Mouse (Mus musculus): ENCODE measurements around the gene Esrrb. TPM values are rescaled to one million over a fixed set of nuclear protein-coding genes. Genes with fewer than 3 reads are reported as not detected.

The Esrrb gene
- polyA plus RNA-seq, 1 experiment from 2014 or later = 0.71 TPM

DNA sequence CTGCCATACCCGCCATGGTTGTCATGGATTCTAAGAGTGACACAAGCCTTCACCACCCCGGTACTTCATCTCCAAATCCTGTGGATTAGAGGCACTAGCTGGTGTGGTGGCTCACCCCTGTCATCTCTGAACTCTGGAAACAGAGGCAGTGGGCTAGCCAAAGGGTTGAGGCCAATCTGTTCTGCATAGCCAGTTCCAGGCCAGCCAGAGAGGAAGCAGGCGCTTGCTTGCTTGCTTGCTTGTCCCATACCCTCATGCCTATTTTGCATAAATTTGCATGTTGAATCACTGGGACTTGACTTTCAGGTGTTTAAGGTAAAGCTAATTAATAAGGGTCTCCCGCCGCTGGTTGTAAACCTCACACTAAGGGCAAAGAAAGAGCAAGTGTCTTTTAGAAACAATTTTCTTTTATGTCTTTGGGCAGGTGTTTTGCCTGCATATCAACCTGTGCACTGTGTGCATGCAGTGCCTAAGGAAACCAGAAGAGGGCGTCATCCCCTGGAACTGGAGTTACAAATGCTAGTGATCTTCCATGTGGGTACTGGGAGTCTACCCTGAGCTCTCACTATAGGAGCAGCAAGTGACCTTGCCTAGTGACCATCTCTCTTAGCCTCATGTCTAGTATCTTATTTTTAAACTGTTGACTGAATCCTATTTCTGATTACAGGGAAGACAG is 147.5 kb downstream of the Esrrb start:
- Histone ChIP-seq H3K27me3 (ENCODE audit: insufficient read depth, poor library complexity, severe bottlenecking) (no peaks in the 10 kb centered on the region), H3K9me3 (no peaks in the 10 kb centered on the region), H3K36me3 (no peaks in the 10 kb centered on the region), H3K4me1 (replicated peaks) (peaks cover 10% of the 10 kb centered on the region), H3K27ac (no peak overlapping the region), H3K4me3 (no peak overlapping the region)
- DNase-seq (ENCODE audit: low spot score) = no peak
- WGBS = 78% methylated on average over 6 of the region's 6 CpGs

DNA sequence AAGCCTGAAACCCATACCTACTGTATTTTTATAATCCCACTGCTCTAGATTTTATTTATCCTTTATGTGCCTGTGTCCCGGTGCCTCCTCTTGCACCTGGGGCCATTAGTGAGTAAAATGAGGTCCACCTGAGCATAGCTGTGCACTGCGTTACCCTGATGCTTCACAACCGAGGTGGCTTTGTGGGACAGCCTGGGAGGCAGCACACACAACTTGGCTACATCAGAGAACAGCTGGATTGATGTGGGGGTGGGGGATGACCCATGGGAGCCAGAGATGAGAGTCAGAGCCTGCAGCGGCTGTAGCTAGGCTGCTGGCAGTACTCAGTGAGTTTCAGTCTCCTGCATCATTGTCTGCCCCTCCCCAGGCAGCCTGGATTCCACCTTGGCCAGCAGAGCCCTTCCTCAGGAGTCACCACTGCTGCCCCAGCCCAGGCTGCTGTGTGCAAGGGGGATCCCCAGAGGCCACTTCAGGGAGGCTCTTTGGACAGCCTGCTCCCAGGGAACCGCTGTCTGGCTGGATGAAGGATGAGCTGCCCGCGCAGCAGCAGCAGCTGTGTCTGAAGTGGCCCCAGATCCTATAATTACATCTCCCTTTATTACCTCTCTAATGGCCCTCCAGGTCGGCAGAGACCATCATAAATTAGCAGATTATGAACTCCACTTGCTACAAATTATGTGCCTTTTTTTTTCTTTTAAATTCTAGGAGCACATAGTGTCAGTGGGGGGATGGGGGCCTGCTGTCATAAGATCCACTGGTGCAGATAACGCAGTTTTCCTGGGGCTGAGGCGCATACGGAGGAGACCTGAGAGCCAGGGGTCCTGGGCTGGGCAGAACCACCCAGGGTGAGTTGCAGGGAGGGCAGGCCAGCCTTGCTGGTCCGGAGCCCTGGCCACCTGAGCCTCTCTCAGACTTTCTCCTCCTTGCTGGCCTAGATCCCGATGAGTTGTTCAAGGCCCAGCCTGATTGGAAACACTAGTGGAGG is 148.7 kb downstream of the Esrrb start:
- 52% methylated on average over 13 of the region's 13 CpGs for WGBS
- Histone ChIP-seq H3K9me3 (no peaks in the 10 kb centered on the region), H3K36me3 (no peaks in the 10 kb centered on the region), H3K4me3 (no peak overlapping the region), H3K27me3 (ENCODE audit: insufficient read depth, poor library complexity, severe bottlenecking) (no peaks in the 10 kb centered on the region; the same call in 1 of the 2 replicates), H3K4me1 (replicated peaks) (peaks cover 10% of the 10 kb centered on the region), H3K27ac (peak overlapping the region; percentile 56)
- DNase-seq (ENCODE audit: low spot score) = peak; percentile 15

DNA sequence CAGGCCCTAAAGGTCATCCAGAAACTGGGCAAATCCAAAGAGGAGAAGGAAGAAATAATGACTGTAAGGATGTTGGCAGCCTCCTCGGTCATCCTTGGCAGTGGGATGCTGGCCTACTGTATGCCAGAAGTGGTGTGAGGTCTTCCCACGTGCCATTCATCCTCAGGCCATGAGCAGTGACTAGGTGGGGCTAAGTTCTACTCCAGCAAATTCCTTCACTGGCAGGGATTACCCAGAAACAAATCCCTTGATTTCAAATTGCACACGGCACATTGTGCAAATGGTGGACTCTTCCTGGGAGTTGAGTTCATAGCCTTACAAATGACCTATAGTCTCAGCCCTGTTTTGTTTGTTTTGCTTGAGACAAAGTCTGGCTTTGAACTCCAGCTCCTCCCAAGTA is 151.4 kb downstream of the Esrrb start:
- 86% methylated on average over 3 of the region's 3 CpGs for WGBS
- Histone ChIP-seq H3K36me3 (no peaks in the 10 kb centered on the region), H3K27me3 (ENCODE audit: insufficient read depth, poor library complexity, severe bottlenecking) (no peaks in the 10 kb centered on the region; the same call in 1 of the 2 replicates), H3K4me1 (replicated peaks) (peaks cover 10% of the 10 kb centered on the region), H3K9me3 (no peaks in the 10 kb centered on the region), H3K4me3 (no peak overlapping the region), H3K27ac (no peak overlapping the region)
- DNase-seq (ENCODE audit: low spot score) = no peak

DNA sequence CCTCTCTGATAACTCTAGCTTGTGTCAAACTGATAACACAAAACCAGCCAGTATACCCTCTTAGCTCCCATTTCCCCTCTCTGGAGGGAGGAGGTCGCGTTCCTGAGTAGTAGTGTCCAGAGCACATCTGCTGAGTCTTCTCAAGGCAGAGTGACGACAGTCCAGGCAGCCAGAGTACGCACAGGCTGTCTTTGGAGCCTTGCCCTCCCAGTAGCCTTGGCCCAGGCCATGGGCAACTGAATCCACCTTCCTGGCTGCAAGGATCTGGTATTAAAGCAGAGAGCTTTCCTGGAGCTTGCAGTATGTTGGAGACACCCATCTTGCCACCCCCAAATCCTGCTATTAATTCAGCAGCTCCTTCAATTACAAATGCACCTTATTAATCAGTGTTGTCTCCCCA is 152.7 kb downstream of the Esrrb start:
- peaks cover under 1% of the 10 kb centered on the region for H3K27me3 ChIP-seq (ENCODE audit: insufficient read depth, poor library complexity, severe bottlenecking)
- H3K27ac ChIP-seq = no peak overlapping the region
- no peak for DNase-seq (ENCODE audit: low spot score)
- no peaks in the 10 kb centered on the region for H3K36me3 ChIP-seq
- peaks cover 18% of the 10 kb centered on the region for H3K4me1 ChIP-seq (replicated peaks)
- no peak overlapping the region for H3K4me3 ChIP-seq
- 82% methylated on average over 4 of the region's 4 CpGs for WGBS
- H3K9me3 ChIP-seq = no peaks in the 10 kb centered on the region

DNA sequence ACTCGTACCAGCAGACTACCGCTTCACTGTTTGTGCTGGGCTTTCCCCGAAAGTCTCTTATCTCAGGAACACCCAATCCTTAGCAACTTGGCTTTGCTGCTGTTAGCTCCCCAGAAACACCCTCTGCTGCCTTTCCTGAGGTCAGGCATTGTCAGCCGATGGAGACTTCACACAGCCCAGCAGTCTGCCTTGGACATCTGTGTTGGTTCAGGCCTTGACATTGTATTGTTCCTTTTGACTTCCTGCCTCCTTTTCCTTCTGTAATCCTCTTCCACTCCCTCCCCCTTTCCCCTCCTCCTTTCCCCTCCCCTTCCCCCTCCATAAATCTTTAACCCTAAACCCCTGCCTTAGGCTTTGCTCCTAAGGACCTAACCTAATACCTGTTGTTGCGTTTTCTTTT is 155.7 kb downstream of the Esrrb start:
- Histone ChIP-seq H3K27me3 (ENCODE audit: insufficient read depth, poor library complexity, severe bottlenecking) (peaks cover 23% of the 10 kb centered on the region), H3K27ac (no peak overlapping the region), H3K9me3 (no peaks in the 10 kb centered on the region), H3K4me1 (replicated peaks) (peaks cover 18% of the 10 kb centered on the region), H3K36me3 (no peaks in the 10 kb centered on the region), H3K4me3 (no peak overlapping the region)
- no peak for DNase-seq (ENCODE audit: low spot score)
- 78% methylated on average over 5 of the region's 5 CpGs for whole genome bisulfite sequencing

DNA sequence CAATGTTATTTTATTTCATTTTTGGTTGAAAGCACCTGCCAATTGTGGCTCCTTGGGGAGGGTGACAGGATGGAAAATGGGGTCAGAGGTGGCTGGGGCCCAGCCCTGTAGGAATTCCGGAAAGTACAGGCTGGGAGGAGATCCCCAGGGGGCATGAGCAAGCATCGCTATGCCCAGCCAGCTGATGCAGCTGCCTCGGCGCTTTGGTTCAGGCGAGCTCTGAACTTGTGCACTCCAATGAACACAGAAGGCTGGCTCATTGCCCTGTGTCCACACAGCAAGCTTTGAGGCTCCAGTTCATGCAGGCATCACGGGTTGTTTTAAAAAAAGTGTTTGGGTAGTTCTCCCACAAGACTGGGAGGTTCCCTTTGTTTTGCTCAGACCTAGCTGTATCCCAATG is 156.8 kb downstream of the Esrrb start:
- DNase-seq (ENCODE audit: low spot score) = no peak
- H3K4me3 ChIP-seq = no peak overlapping the region
- H3K4me1 ChIP-seq (replicated peaks) = peaks cover 18% of the 10 kb centered on the region
- no peak overlapping the region for H3K27ac ChIP-seq
- no peaks in the 10 kb centered on the region for H3K36me3 ChIP-seq
- H3K27me3 ChIP-seq (ENCODE audit: insufficient read depth, poor library complexity, severe bottlenecking) = peaks cover 23% of the 10 kb centered on the region
- H3K9me3 ChIP-seq = no peaks in the 10 kb centered on the region
- WGBS = 41% methylated on average over 6 of the region's 6 CpGs

DNA sequence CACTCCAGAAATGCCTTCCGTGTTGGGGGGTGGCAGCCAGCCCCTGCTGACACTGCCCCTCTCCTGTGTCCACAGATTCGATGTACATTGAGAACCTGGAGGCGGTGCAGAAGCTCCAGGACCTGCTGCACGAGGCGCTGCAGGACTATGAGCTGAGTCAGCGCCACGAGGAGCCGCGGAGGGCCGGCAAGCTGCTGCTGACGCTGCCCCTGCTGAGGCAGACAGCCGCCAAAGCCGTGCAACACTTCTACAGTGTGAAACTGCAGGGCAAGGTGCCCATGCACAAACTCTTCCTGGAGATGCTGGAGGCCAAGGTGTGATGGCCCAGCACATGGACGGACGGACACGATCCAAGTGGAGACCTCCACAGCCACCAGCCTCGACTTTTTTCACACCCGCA is 157.8 kb downstream of the Esrrb start:
- H3K9me3 ChIP-seq = no peaks in the 10 kb centered on the region
- no peaks in the 10 kb centered on the region for H3K36me3 ChIP-seq
- DNase-seq (ENCODE audit: low spot score) = peak; percentile 18
- no peak overlapping the region for H3K27ac ChIP-seq
- WGBS = 29% methylated on average over 18 of the region's 18 CpGs
- H3K4me3 ChIP-seq = no peak overlapping the region
- H3K27me3 ChIP-seq (ENCODE audit: insufficient read depth, poor library complexity, severe bottlenecking) = peaks cover 23% of the 10 kb centered on the region
- peaks cover 18% of the 10 kb centered on the region for H3K4me1 ChIP-seq (replicated peaks)

DNA sequence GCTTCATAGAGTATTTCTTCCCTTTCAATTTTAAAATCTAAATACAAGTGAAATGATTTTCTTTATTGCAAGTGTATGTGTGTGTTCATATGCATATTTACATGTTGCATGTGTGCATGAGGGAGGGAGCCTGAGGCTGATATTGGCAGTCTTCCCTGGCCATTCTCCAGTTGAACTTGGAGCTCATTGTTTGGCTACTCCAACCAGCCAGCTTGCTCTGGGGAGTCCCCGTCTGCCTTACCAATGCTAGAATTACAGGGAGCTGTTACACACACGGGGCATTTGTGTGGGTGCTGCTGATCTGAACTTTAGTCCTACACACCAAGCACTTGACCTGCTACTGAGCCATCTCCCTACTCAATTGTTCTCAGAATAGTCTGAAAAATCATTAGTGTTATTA is 173.4 kb downstream of the Esrrb start:
- WGBS = 70% methylated on average over 2 of the region's 2 CpGs

DNA sequence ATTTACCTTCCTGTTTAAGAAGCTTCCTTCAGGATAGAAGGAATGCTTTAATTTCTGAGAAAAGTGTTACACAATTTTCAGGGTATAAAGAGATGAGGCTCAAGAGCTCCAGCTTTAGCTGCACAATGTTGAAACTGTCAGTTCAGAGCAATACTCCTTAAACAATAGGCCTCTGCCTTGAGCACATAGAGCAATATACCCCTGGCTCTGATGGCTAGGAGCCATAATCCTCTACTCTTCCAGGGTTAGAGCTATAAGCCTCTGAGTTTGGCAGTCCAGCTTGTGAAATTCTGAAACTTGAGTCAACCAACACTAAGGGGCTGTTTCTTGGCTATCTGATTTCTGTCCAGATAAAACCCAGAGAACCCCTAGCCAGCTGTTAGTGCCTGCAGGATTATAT is 176.9 kb downstream of the Esrrb start:
- H3K27me3 ChIP-seq (ENCODE audit: insufficient read depth, poor library complexity, severe bottlenecking) = no peaks in the 10 kb centered on the region
- no peak for DNase-seq (ENCODE audit: low spot score)
- H3K27ac ChIP-seq = no peak overlapping the region
- no peak overlapping the region for H3K4me3 ChIP-seq
- H3K9me3 ChIP-seq = no peaks in the 10 kb centered on the region
- H3K36me3 ChIP-seq = no peaks in the 10 kb centered on the region
- H3K4me1 ChIP-seq (replicated peaks) = peaks cover 6% of the 10 kb centered on the region; the same call in 1 of the 2 replicates

More for the DNA sequence above, 173.4 kb downstream of the Esrrb start:
- no peaks in the 10 kb centered on the region for H3K36me3 ChIP-seq
- H3K27ac ChIP-seq = no peak overlapping the region
- H3K9me3 ChIP-seq = no peaks in the 10 kb centered on the region
- H3K27me3 ChIP-seq (ENCODE audit: insufficient read depth, poor library complexity, severe bottlenecking) = no peaks in the 10 kb centered on the region
- DNase-seq (ENCODE audit: low spot score) = no peak
- H3K4me1 ChIP-seq (replicated peaks) = peaks cover 6% of the 10 kb centered on the region; the same call in 1 of the 2 replicates
- no peak overlapping the region for H3K4me3 ChIP-seq

DNA sequence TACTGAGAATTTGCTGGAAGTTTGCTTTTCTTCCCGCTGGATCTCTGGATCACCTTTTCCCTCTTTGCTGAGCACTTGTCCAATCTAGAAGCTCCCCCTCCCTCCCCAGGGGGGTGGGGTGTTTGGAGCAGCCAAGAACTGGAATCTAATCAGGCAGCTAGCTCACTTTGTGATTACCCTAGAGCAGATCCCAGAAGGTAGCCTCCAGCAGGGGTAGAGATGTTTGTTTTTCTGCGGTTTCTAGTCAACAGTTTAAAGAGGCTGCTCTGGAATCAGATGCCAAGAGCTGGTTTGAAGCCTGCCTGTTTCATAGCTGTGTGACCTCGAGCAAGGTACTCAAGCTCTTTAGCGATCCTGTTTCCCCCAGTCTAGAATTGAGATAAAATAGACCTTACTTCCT is 177.8 kb downstream of the Esrrb start:
- Histone ChIP-seq H3K9me3 (no peaks in the 10 kb centered on the region), H3K4me3 (no peak overlapping the region), H3K27me3 (ENCODE audit: insufficient read depth, poor library complexity, severe bottlenecking) (no peaks in the 10 kb centered on the region), H3K36me3 (no peaks in the 10 kb centered on the region), H3K27ac (no peak overlapping the region), H3K4me1 (replicated peaks) (peaks cover 6% of the 10 kb centered on the region; the same call in 1 of the 2 replicates)
- 78% methylated on average over 4 of the region's 4 CpGs for WGBS
- no peak for DNase-seq (ENCODE audit: low spot score)

DNA sequence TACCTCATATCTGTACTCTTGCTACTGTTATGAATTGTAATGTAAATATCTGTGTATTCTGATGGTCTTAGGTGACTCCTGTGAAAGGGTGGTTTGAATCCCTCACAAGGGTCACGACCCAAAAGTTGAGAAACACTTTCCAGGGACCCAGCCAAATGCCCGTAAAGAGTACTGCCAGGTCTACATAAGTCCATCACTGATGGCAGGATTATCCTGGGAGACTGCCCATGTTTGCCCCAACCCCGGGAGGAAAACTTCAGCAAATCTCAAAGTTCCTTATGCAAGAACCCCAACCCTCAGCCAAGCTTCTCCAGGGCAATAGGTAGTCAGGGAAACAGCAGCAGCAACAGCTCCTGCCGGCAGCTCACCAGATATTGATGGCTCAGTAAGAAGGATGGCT is 178.6 kb downstream of the Esrrb start:
- Histone ChIP-seq H3K9me3 (no peaks in the 10 kb centered on the region), H3K36me3 (no peaks in the 10 kb centered on the region), H3K4me1 (replicated peaks) (peaks cover 6% of the 10 kb centered on the region; the same call in 1 of the 2 replicates), H3K27ac (no peak overlapping the region), H3K27me3 (ENCODE audit: insufficient read depth, poor library complexity, severe bottlenecking) (no peaks in the 10 kb centered on the region), H3K4me3 (no peak overlapping the region)
- 86% methylated on average over 4 of the region's 4 CpGs for WGBS
- no peak for DNase-seq (ENCODE audit: low spot score)

DNA sequence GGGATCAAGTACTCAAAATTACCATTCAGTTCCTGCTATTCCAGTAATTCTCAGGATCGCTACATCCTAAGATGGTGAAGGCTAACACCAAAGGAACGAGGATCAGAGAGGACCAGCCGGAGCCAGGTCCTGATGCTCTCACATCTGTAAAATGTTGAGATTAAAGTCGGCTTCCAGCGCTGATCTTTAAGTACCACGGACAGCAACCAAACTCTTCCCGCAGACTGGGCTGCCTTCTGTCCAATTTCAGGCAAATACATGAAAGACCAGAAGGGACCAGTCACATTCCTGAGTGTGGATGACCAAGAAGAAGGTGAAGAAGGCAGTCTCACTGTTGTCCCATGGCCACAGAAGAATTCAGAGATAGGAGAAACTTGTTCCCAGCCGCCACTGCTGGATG is 186.9 kb downstream of the Esrrb start:
- no peak overlapping the region for H3K4me3 ChIP-seq
- WGBS = 35% methylated on average over 8 of the region's 8 CpGs
- no peak overlapping the region for H3K27ac ChIP-seq
- no peaks in the 10 kb centered on the region for H3K27me3 ChIP-seq (ENCODE audit: insufficient read depth, poor library complexity, severe bottlenecking)
- H3K9me3 ChIP-seq = no peaks in the 10 kb centered on the region
- peak; percentile 22 for DNase-seq (ENCODE audit: low spot score)
- H3K4me1 ChIP-seq (replicated peaks) = peaks cover 5% of the 10 kb centered on the region; the same call in 1 of the 2 replicates
- H3K36me3 ChIP-seq = no peaks in the 10 kb centered on the region

DNA sequence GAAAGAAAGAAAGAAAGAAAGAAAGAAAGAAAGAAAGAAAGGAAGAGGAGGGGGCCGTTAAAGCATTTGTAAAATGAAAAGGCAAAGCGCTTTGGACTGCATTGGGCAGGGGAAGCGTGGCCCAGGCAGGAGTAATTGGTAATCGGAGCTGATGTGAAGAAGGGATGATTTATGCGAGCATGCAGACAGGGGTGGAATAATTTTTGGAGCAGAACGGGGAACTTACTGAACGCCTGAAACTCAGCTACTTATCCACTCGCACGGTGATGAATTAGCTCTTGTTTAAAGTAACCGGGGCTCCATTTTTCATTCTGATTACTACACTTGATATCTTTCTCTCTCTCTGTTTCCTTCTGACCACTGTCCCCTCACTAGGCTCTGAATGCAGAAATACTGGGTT is 192.1 kb downstream of the Esrrb start:
- no peak for DNase-seq (ENCODE audit: low spot score)

More for the DNA sequence above, 192.1 kb downstream of the Esrrb start:
- no peaks in the 10 kb centered on the region; the same call in 1 of the 2 replicates for H3K4me1 ChIP-seq (replicated peaks)
- no peak overlapping the region for H3K4me3 ChIP-seq
- H3K27me3 ChIP-seq (ENCODE audit: insufficient read depth, poor library complexity, severe bottlenecking) = no peaks in the 10 kb centered on the region
- H3K36me3 ChIP-seq = no peaks in the 10 kb centered on the region
- 72% methylated on average over 10 of the region's 10 CpGs for WGBS
- H3K27ac ChIP-seq = no peak overlapping the region
- H3K9me3 ChIP-seq = no peaks in the 10 kb centered on the region

All from hindbrain, embryonic 10.5 days (tissue).